ENCODE assay signal across 8 mouse cellular contexts in genomic region chr5:137293282-137293681, GRCm38 (mm10). TPM values are rescaled to one million over a fixed set of nuclear protein-coding genes. Genes with fewer than 3 reads are reported as not detected.
DNase-seq lines count a peak whose midpoint lies in the region; ATAC-seq lines count a peak whose summit lies in the region.

No protein-coding gene starts in this region.

- peak; percentile 76 for DNase-seq in ovary, adult 18-20 months (ENCODE audit: low spot score)
- DNase-seq in ovary, postnatal 14 days (ENCODE audit: low spot score): no peak
- DNase-seq in embryo, embryonic 9.5 days (ENCODE audit: extremely low spot score): peak; percentile 67
- peak; percentile 78 to 88 for DNase-seq in heart, adult 18-20 months
- peak; percentile 91 for DNase-seq in kidney, adult 18-20 months
- peak; percentile 82 to 84 for DNase-seq in spleen, postnatal 36 days (ENCODE audit: low spot score in 2 of 2)

- peak overlapping the region; percentile 94 for H3K27ac ChIP-seq in limb, embryonic 15.5 days
- peak overlapping the region; percentile 87 for H3K27ac ChIP-seq in midbrain, embryonic 15.5 days

- peaks cover 41% of the 10 kb centered on the region for H3K27me3 ChIP-seq in limb, embryonic 15.5 days
- peaks cover 30% of the 10 kb centered on the region for H3K27me3 ChIP-seq in midbrain, embryonic 15.5 days (replicated peaks)

- ATAC-seq in limb, embryonic 15.5 days (ENCODE audit: insufficient number of reproducible peaks, low FRiP score, low TSS enrichment, low read depth): no peak
- ATAC-seq in midbrain, embryonic 15.5 days (replicated peaks): no peak

- peaks cover 36% of the 10 kb centered on the region for H3K4me1 ChIP-seq in limb, embryonic 15.5 days
- H3K4me1 ChIP-seq in midbrain, embryonic 15.5 days: peaks cover 46% of the 10 kb centered on the region

- H3K36me3 ChIP-seq in limb, embryonic 15.5 days: peaks cover 35% of the 10 kb centered on the region
- H3K36me3 ChIP-seq in midbrain, embryonic 15.5 days (replicated peaks): peaks cover 30% of the 10 kb centered on the region

- peak overlapping the region; percentile 96 for H3K4me2 ChIP-seq in limb, embryonic 15.5 days
- H3K4me2 ChIP-seq in midbrain, embryonic 15.5 days: peak overlapping the region; percentile 98

- peak overlapping the region; percentile 60; the same call in 1 of the 2 replicates for H3K9ac ChIP-seq in limb, embryonic 15.5 days
- peak overlapping the region; percentile 70 for H3K9ac ChIP-seq in midbrain, embryonic 15.5 days

- H3K9me3 ChIP-seq in limb, embryonic 15.5 days: no peaks in the 10 kb centered on the region
- H3K9me3 ChIP-seq in midbrain, embryonic 15.5 days: no peaks in the 10 kb centered on the region

- WGBS in limb, embryonic 15.5 days: 0% methylated on average over 15 of the region's 15 CpGs
- WGBS in midbrain, embryonic 15.5 days: under 1% methylated on average over 14 of the region's 15 CpGs

- H3K4me3 ChIP-seq in limb, embryonic 15.5 days: peak overlapping the region; percentile 54
- peak overlapping the region; percentile 54 for H3K4me3 ChIP-seq in midbrain, embryonic 15.5 days

RNA-seq across cellular contexts. Expression of gene Ufsp1, which starts 1.1 kb away (rescaled TPM):
- total RNA-seq in heart, adult 18-20 months (2021): 10 to 100 TPM in 1 of 2 experiments, 1 to 10 TPM in 1; 8.1 to 10.7 TPM
- polyA plus RNA-seq in limb, embryonic 15.5 days (2015; fragmentation: Nextera tagmentation; extraction: Ambion mirVana): 6.7 and 11.3 TPM in 2 replicates
- 18.2 and 18.7 TPM in 2 replicates for polyA plus RNA-seq in midbrain, embryonic 15.5 days (2015; fragmentation: Nextera tagmentation; extraction: Ambion mirVana)

RNA-seq across cellular contexts. Expression of gene Ache, which starts 6.0 kb away (rescaled TPM):
- total RNA-seq in heart, adult 18-20 months (2021): 1 to 10 TPM; 1.8 to 2.6 TPM
- polyA plus RNA-seq in limb, embryonic 15.5 days (2015; fragmentation: Nextera tagmentation; extraction: Ambion mirVana): 11.3 and 25.3 TPM in 2 replicates
- polyA plus RNA-seq in midbrain, embryonic 15.5 days (2015; fragmentation: Nextera tagmentation; extraction: Ambion mirVana): 39.8 and 45.6 TPM in 2 replicates

RNA-seq across cellular contexts. Expression of gene Srrt, which starts 14.2 kb away (rescaled TPM):
- 10 to 100 TPM; 44.4 to 55.6 TPM for total RNA-seq in heart, adult 18-20 months (2021)
- 113 and 117 TPM in 2 replicates for polyA plus RNA-seq in limb, embryonic 15.5 days (2015; fragmentation: Nextera tagmentation; extraction: Ambion mirVana)
- 106 and 107 TPM in 2 replicates for polyA plus RNA-seq in midbrain, embryonic 15.5 days (2015; fragmentation: Nextera tagmentation; extraction: Ambion mirVana)

RNA-seq across cellular contexts. Expression of gene Trip6, which starts 20.9 kb away (rescaled TPM):
- total RNA-seq in heart, adult 18-20 months (2021): 10 to 100 TPM; 12.0 to 13.3 TPM
- 109 and 110 TPM in 2 replicates for polyA plus RNA-seq in limb, embryonic 15.5 days (2015; fragmentation: Nextera tagmentation; extraction: Ambion mirVana)
- polyA plus RNA-seq in midbrain, embryonic 15.5 days (2015; fragmentation: Nextera tagmentation; extraction: Ambion mirVana): 14.7 and 19.1 TPM in 2 replicates

RNA-seq across cellular contexts. Expression of gene Slc12a9, which starts 40.1 kb away (rescaled TPM):
- total RNA-seq in heart, adult 18-20 months (2021): 1 to 10 TPM; 1.5 to 1.8 TPM
- polyA plus RNA-seq in limb, embryonic 15.5 days (2015; fragmentation: Nextera tagmentation; extraction: Ambion mirVana): 13.9 and 14.4 TPM in 2 replicates
- 27.7 and 29.5 TPM in 2 replicates for polyA plus RNA-seq in midbrain, embryonic 15.5 days (2015; fragmentation: Nextera tagmentation; extraction: Ambion mirVana)
